Mouse (Mus musculus) Patski (cell line): ENCODE data around the gene Acox2. TPM values are rescaled to one million over a fixed set of nuclear protein-coding genes. Genes with fewer than 3 reads are reported as not detected.
A peak's percentile ranks its signal among the peaks of the same experiment; 100 is the strongest.

Experiments used
- ATAC-seq: fragments of 100-300 bp; one replicate; pipeline ENCODE4 v1.8.0; 2021
- CTCF ChIA-PET: fragments of 350-600 bp; sonication (Branson Sonifier 250); formaldehyde crosslinking; loops from one replicate; lab custom pipeline; 2022; ENCODE audit warnings: inconsistent platforms; lab: Charles Lee
- POLR2A ChIA-PET: fragments of 350-600 bp; sonication (Branson Sonifier 250); formaldehyde crosslinking; loops from one replicate; lab custom pipeline; 2022; ENCODE audit warnings: antibody characterized with exemption, inconsistent platforms; lab: Charles Lee
- DNase-seq: peaks from one replicate; pipeline ENCODE4 v3.0.0-alpha.2; 2011; ENCODE audit warnings: low read depth, low spot score
- H3K27me3 ChIP-seq: fragments of 371-371 bp; one replicate; pipeline ENCODE4 v1.5.1; 2021
- CTCF ChIP-seq: fragments of 100-300 bp; IDR thresholded peaks from one replicate; pipeline ENCODE4 v1.5.1; 2021
- in situ Hi-C: fragments of 300-500 bp; cut with MboI; formaldehyde crosslinking; loops from 3 replicates; pipeline ENCODE4 v1.11.1; 2018; ENCODE audit warnings: low pct_unique_long_range_greater_than_20kb, mixed read lengths
- polyA plus RNA-seq: library from polyadenylated mRNA; unstranded; gene quantifications from one replicate; pipeline ENCODE4 v1.2.3, GENCODE M21; 2021

The Acox2 gene
- polyA plus RNA-seq, 1 experiment from 2014 or later = 0.53 TPM

DNA sequence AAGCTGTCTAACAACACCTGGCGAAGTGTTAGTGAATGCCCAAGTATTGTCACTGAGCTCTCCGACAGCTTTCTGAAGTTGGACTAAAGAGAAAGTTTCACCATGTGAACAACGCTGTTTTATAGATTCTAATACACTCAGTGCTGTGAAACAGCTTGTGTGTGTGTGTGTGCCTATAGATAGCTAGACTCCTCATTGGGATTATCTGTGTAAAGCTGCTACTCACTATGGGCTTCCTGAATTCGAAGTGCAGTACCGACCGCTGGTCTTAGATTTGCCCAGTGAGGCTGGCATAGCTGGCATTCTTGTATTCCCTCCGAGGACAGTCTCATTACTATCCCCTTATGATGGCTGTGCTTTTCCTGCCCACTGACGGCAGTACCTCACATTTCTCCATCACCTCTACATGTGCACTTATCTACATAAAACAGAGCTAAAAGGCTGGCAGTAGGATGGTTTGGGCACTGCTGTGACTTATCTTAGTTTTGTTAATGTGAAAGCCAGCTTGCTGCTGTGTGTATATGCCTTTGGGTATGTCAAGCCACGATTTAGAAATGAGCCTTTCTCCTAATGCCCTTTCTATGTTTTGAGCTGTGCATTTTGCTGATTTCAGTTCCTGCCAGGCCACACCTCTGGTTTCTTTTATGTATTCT lies 29.7 kb downstream of the Acox2 start:
- H3K27me3 ChIP-seq = no peaks in the 10 kb centered on the region
- TF ChIP-seq CTCF = no peak
- DNase-seq = no peak
- ATAC-seq = no peak
- ChIA-PET CTCF (interaction anchor here (1.0 to 2.9 kb wide), 5 partner anchors 9 to 137 kb away, joined by 3 to 12 read pairs (median 5); no protein-coding TSS in a partner anchor), POLR2A (interaction anchor here (0.5 to 1.4 kb wide), 2 partner anchors 10 to 13 kb away, joined by 3 to 4 read pairs; no protein-coding TSS in a partner anchor)
- in situ Hi-C loops = no loop called here

DNA sequence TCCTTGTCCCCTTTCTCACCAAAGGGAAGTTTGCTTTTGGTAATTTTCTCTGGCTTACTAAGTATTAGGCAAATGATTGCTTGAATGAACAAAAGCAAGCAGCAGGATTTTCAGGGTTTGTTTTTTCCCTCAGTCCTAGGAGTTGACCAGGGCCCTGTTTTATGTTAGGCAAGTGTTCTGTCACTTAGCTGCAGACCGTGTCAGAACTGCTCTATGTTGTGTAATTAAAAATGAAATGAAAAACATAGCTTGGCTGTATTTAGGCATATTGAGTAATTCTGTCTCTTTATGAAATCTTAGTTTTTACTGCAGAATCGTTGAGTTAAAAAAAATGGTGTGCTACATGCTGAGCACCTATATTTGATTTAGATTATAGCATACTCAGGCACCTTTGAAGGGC lies 34.3 kb downstream of the Acox2 start:
- DNase-seq (no peak), ATAC-seq (no peak)
- in situ Hi-C loops = no loop called here
- no peak for TF ChIP-seq CTCF
- H3K27me3 ChIP-seq = no peaks in the 10 kb centered on the region
- CTCF ChIA-PET = interaction anchor here (1.4 to 1.6 kb wide), 2 partner anchors 10 to 122 kb away, joined by 4 read pairs; partner anchors contain the start of gene Kctd6
- POLR2A ChIA-PET = no interaction called here

DNA sequence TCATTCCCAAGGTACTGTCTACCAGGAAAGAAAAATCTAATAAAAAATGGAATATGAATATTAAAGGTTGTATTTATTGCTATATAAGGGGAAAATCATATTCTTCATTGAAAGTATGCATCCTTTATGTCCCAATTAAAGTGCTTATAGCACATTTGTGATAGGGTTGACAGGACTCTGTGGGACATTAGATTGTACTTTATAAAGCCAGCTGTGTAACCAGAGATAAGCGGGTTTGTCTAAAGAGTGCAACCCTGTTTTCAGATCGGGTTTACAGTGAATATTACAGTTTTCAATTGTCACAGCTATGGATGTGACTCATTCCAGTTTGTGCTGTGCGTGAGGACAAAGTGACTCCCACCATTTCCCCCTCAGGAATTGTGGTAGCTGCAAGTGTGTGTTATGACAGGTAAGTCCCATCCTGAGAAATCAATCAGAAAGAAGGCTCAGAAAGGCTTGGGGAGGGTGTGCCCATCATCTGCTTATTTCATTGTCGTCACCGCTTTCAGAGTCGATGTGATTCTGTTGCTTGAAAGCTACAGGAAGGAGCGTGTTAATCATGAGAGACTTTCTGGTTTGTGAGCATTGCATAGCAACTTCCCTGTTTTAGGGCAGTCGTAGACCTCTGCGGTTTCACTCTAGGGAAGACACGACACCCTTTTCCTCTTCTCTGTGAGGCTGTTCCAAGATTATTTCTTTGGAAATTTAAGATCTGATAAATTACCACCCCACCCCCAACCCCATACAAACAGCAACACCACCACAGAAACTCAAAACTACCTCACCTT lies 35.5 kb downstream of the Acox2 start:
- H3K27me3 ChIP-seq = no peaks in the 10 kb centered on the region
- DNase-seq (no peak), ATAC-seq (no peak)
- TF ChIP-seq CTCF = no peak
- in situ Hi-C loops = no loop called here
- CTCF ChIA-PET = interaction anchor here (0.6 kb wide), 1 partner anchor 10 kb away, joined by 4 read pairs; the partner anchor contains the start of gene Kctd6
- POLR2A ChIA-PET = no interaction called here

DNA sequence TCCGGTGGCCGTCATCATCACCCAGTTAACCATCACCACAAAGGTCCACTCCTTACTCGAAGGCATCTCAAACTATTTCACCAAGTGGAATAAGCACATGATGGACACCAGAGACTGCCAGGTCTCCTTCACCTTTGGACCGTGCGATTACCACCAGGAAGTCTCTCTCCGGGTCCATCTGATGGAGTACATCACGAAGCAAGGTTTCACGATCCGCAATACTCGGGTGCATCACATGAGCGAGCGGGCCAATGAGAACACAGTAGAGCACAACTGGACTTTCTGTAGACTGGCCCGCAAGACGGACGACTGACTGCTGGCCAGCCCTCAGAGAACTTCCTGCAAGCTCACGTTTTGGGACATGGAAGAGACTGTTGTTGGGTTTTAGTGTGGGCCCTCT lies 36.6 kb downstream of the Acox2 start:
- ATAC-seq = no peak
- no peak for TF ChIP-seq CTCF
- no peak for DNase-seq
- POLR2A ChIA-PET = no interaction called here
- CTCF ChIA-PET = interaction anchor here (2.5 kb wide), 1 partner anchor 20 kb away, joined by 8 read pairs; no protein-coding TSS in a partner anchor
- no peaks in the 10 kb centered on the region for H3K27me3 ChIP-seq
- in situ Hi-C loops = no loop called here

DNA sequence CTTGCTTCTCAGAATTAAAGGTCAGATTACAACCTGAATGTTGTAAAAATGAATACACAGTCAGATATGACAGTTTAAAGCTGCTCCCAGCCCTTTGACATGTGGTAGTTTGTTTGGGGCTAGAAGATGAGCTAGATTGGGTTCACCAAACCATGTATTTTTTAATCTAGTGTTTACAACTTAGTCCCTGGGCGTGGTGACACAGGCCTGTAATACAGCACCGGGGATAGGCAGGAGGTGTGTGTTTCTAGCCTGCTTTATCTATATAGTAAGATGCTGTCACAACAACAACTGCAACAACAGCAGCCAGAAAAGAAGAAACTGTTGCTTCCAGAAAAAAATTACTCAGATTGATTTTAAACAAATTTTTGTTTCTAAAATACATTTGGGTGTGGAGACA lies 38.2 kb downstream of the Acox2 start:
- in situ Hi-C loops = no loop called here
- POLR2A ChIA-PET = interaction anchor here (0.7 kb wide), 1 partner anchor 113 kb away, joined by 3 read pairs; no protein-coding TSS in a partner anchor
- ATAC-seq = no peak
- no peak for TF ChIP-seq CTCF
- CTCF ChIA-PET = interaction anchor here (1.0 to 3.4 kb wide), 4 partner anchors 9 to 22 kb away, joined by 3 to 9 read pairs (median 6); no protein-coding TSS in a partner anchor
- no peaks in the 10 kb centered on the region for H3K27me3 ChIP-seq
- no peak for DNase-seq

DNA sequence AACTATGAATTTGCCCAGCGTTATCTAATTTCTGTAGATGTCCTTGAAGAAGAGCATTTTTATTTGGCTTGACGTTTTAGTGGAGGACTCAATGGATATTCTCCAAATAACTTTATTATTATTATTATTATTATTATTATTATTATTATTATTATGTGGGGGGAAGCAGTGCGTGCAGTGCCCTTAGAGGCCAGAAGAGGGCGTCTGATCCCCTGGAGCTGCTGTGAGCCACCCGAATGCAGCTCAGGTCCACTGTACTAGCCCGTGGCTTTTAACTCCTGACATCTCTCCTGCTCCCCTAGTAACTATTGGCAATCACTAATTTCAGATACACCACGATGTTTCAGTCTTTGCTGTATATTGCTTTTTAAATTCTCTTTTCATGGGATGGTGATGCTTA lies 38.8 kb downstream of the Acox2 start:
- DNase-seq (no peak), ATAC-seq (no peak)
- ChIA-PET CTCF (interaction anchor here (1.0 to 3.4 kb wide), 4 partner anchors 9 to 22 kb away, joined by 3 to 9 read pairs (median 6); no protein-coding TSS in a partner anchor), POLR2A (interaction anchor here (0.7 kb wide), 1 partner anchor 113 kb away, joined by 3 read pairs; no protein-coding TSS in a partner anchor)
- in situ Hi-C loops = no loop called here
- no peaks in the 10 kb centered on the region for H3K27me3 ChIP-seq
- TF ChIP-seq CTCF = peak; percentile 56

DNA sequence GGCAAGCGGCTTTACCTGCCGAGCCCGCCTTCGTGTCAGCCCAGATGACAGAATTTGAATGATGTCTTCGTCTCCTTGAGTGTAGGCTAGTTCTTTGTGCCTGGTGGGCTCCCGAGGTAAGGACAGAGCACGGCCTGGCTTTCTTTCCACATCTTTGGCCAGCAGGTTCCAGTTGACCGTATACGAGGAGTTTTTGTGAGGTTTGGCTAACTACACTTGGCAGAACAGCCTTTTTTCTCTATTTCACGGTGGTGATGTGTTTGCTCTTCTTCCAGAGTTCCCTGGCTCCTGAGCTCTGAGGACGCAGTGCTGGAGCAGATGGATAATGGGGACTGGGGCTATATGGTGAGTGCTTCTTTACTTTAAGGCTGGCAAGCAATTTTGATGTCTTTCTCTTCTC lies 39.3 kb downstream of the Acox2 start:
- ATAC-seq = no peak
- H3K27me3 ChIP-seq = no peaks in the 10 kb centered on the region
- in situ Hi-C loops = no loop called here
- ChIA-PET CTCF (interaction anchor here (0.7 to 3.4 kb wide), 4 partner anchors 10 to 127 kb away, joined by 3 to 9 read pairs (median 7); no protein-coding TSS in a partner anchor), POLR2A (interaction anchor here (0.7 kb wide), 2 partner anchors 10 to 114 kb away, joined by 3 read pairs; no protein-coding TSS in a partner anchor)
- TF ChIP-seq CTCF = no peak
- DNase-seq = no peak

DNA sequence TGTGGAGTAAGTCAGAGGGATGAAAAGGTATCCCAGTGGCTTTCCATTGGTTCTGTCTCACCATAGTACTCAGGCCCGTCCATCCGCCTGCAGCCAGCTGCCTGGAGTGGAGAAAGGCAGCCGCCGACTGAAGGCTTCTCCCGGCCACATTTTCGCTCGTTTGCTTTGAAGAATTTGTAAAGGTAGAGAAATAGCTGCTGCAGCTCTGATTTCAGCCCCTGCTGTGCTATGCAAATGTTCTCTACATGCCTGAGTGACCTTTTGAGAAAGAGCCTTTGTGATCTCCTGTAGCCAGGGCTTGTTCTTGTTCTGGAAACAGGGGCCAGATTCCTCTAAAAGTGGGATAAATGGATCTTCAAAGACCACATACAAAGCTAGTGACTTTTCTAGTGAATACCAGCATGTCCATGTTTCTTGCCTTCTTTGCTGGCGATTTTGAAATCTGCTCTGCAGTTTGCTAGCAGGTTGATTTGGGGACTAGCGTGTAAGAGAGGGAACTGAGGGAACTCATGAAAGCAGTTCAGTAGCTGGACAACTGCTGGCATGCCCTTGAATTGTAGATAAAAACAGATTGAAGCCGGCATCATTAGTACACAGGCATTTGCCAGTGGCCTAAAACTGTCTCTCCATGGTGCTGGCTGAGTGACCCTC lies 40.3 kb downstream of the Acox2 start:
- no peak for DNase-seq
- ChIA-PET CTCF (interaction anchor here (0.7 to 3.4 kb wide), 8 partner anchors 10 to 128 kb away, joined by 3 to 9 read pairs (median 4); no protein-coding TSS in a partner anchor), POLR2A (interaction anchor here (0.7 kb wide), 1 partner anchor 11 kb away, joined by 3 read pairs; no protein-coding TSS in a partner anchor)
- H3K27me3 ChIP-seq = no peaks in the 10 kb centered on the region
- TF ChIP-seq CTCF = no peak
- in situ Hi-C loops = no loop called here
- ATAC-seq = no peak

DNA sequence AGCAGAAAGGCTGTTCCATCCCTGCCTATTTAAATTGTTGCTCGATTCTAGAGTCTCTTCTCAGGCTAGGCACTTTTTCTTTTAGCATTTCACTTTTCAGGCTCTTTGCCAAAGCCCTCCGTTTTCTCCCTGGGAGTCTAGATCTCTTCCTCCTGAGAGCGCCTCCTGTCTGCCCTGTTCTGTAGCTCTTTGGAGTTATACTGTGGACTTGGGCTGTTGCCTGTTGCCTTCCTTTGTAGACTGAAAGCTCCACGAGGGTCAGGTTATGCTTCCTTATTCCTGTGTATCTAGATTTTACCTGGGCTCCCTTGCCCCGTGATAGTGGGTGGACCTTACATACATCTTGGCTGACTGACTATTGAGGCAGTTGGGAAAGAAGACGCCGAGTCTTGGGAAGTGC lies 40.9 kb downstream of the Acox2 start:
- no peaks in the 10 kb centered on the region for H3K27me3 ChIP-seq
- DNase-seq (no peak), ATAC-seq (no peak)
- in situ Hi-C loops = no loop called here
- ChIA-PET CTCF (interaction anchor here (1.0 to 3.4 kb wide), 5 partner anchors 14 to 128 kb away, joined by 3 to 9 read pairs (median 4); no protein-coding TSS in a partner anchor), POLR2A (no interaction called here)
- TF ChIP-seq CTCF = no peak
